Mouse (Mus musculus) lung, adult 2 months (tissue): ENCODE data around the gene Ralgps2.

Source experiments
- CTCF ChIP-seq: fragments of 200-500 bp; IDR thresholded peaks from 2 replicates; pipeline ENCODE4 v1.5.1; 2011; ENCODE audit warnings: mild to moderate bottlenecking, low read length, control low read depth; ENCODE audit not compliant: insufficient read depth
- POLR2A ChIP-seq: fragments of 200-500 bp; IDR thresholded peaks from 2 replicates; pipeline ENCODE4 v1.6.1; 2011; ENCODE audit warnings: low read depth, mild to moderate bottlenecking, control low read depth, low read length, borderline replicate concordance; ENCODE audit errors: extremely low read depth

DNA sequence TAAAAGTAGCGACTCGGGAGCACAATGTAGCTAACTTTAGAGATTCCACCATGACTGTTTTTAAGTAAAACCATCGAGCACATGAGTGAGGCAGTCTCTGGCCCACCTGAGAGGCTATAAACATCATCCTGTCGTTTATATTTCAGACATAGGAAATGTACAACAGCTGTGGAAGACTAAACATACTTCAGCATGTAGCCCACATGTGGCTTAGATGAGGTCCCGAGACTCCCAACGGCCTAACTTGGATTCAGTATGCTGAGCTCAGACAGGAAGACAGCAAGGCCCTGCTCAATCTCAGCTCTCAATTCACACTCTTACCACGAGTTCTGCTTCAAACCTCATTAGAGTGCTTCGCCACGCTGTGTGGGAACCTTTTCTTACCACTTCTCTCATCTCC is 87.0 kb downstream of the Ralgps2 start:
- TF ChIP-seq POLR2A (no peak), CTCF (no peak)
